Mouse (Mus musculus): Measurements from ENCODE around the gene Gm20388. TPM values are rescaled to one million over a fixed set of nuclear protein-coding genes. Genes with fewer than 3 reads are reported as not detected.

Gene Gm20388
- polyA plus RNA-seq, 1 experiment from 2014 or later = 8.3 TPM

- DNase-seq (ENCODE audit: low spot score) (no peak), ATAC-seq (replicated peaks; ENCODE audit: low FRiP score, low TSS enrichment, low read depth) (no peak)
- Histone ChIP-seq H3K27ac (ENCODE audit: low read depth) (no peak overlapping the region), H3K27me3 (replicated peaks; ENCODE audit: control insufficient read depth, insufficient read depth, low read length) (no peaks in the 10 kb centered on the region), H3K4me2 (ENCODE audit: low read length) (no peak overlapping the region), H3K4me3 (ENCODE audit: low read depth, low read length) (no peak overlapping the region), H3K4me1 (replicated peaks; ENCODE audit: control insufficient read depth, insufficient read depth, low read length) (peaks cover 60% of the 10 kb centered on the region), H3K9me3 (ENCODE audit: control insufficient read depth, low read length) (no peaks in the 10 kb centered on the region), H3K36me3 (ENCODE audit: control insufficient read depth, insufficient read depth, low read length) (no peaks in the 10 kb centered on the region), H3K9ac (ENCODE audit: low read length) (no peak overlapping the region)
- 74% methylated on average over 8 of the region's 8 CpGs for WGBS
Observed at GRCm38 (mm10) chr8:120500701-120501261, 590.1 kb downstream of the Gm20388 start.

DNA sequence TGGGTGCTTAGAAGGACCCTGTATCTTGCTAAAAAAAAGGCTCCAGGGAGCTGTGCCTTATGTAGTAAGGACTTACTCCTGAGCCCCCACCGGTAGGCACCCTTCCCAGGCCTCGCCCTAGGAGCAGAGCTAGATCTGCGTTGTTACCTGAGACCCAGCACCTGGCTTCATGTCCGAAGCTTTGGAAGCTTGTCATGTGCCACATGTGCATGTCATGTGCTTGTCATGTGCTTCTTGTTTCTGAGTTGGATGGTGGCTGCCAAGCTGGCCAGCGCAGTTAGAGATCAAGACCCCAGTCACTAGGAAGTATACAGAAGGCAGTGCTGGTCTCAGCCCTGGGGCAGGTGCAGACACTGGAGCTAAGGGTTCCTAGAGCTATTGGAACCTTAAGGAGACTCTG lies 590.8 kb downstream of the Gm20388 start:
- no peak overlapping the region for H3K27ac ChIP-seq (ENCODE audit: low read depth)
- WGBS = 80% methylated on average over 5 of the region's 5 CpGs
- no peak overlapping the region for H3K4me3 ChIP-seq (ENCODE audit: low read depth, low read length)
- ATAC-seq (replicated peaks; ENCODE audit: low FRiP score, low TSS enrichment, low read depth) (no peak), DNase-seq (ENCODE audit: low spot score) (no peak)
- H3K9me3 ChIP-seq (ENCODE audit: control insufficient read depth, low read length) = no peaks in the 10 kb centered on the region
- H3K36me3 ChIP-seq (ENCODE audit: control insufficient read depth, insufficient read depth, low read length) = no peaks in the 10 kb centered on the region
- H3K4me1 ChIP-seq (replicated peaks; ENCODE audit: control insufficient read depth, insufficient read depth, low read length) = peaks cover 66% of the 10 kb centered on the region
- H3K9ac ChIP-seq (ENCODE audit: low read length) = no peak overlapping the region
- H3K4me2 ChIP-seq (ENCODE audit: low read length) = no peak overlapping the region
- no peaks in the 10 kb centered on the region for H3K27me3 ChIP-seq (replicated peaks; ENCODE audit: control insufficient read depth, insufficient read depth, low read length)

- Histone ChIP-seq H3K27me3 (replicated peaks; ENCODE audit: control insufficient read depth, insufficient read depth, low read length) (no peaks in the 10 kb centered on the region), H3K4me3 (ENCODE audit: low read depth, low read length) (no peak overlapping the region), H3K27ac (ENCODE audit: low read depth) (no peak overlapping the region), H3K36me3 (ENCODE audit: control insufficient read depth, insufficient read depth, low read length) (no peaks in the 10 kb centered on the region), H3K4me1 (replicated peaks; ENCODE audit: control insufficient read depth, insufficient read depth, low read length) (peaks cover 59% of the 10 kb centered on the region), H3K9ac (ENCODE audit: low read length) (no peak overlapping the region), H3K9me3 (ENCODE audit: control insufficient read depth, low read length) (no peaks in the 10 kb centered on the region), H3K4me2 (ENCODE audit: low read length) (no peak overlapping the region)
- ATAC-seq (replicated peaks; ENCODE audit: low FRiP score, low TSS enrichment, low read depth) (no peak), DNase-seq (ENCODE audit: low spot score) (no peak)
- WGBS = 55% methylated on average over 5 of the region's 5 CpGs
Observed at GRCm38 (mm10) chr8:120502428-120502827, 591.8 kb downstream of the Gm20388 start.

- no peaks in the 10 kb centered on the region for H3K27me3 ChIP-seq (replicated peaks; ENCODE audit: control insufficient read depth, insufficient read depth, low read length)
- no peak overlapping the region for H3K4me3 ChIP-seq (ENCODE audit: low read depth, low read length)
- H3K4me2 ChIP-seq (ENCODE audit: low read length) = peak overlapping the region; percentile 41
- ATAC-seq (replicated peaks; ENCODE audit: low FRiP score, low TSS enrichment, low read depth) (0 out of 2 replicates have a peak, but pooled peaks have one; percentile 10), DNase-seq (ENCODE audit: low spot score) (no peak)
- no peaks in the 10 kb centered on the region for H3K36me3 ChIP-seq (ENCODE audit: control insufficient read depth, insufficient read depth, low read length)
- no peak overlapping the region for H3K9ac ChIP-seq (ENCODE audit: low read length)
- peaks cover 54% of the 10 kb centered on the region for H3K4me1 ChIP-seq (replicated peaks; ENCODE audit: control insufficient read depth, insufficient read depth, low read length)
- H3K27ac ChIP-seq (ENCODE audit: low read depth) = no peak overlapping the region
- H3K9me3 ChIP-seq (ENCODE audit: control insufficient read depth, low read length) = no peaks in the 10 kb centered on the region
- WGBS = 13% methylated on average over 19 of the region's 20 CpGs
Observed at GRCm38 (mm10) chr8:120504251-120505081, 593.8 kb downstream of the Gm20388 start.

GRCm38 (mm10) chr8:120505082-120505511 lies 594.5 kb downstream of the Gm20388 start:
- 6% methylated on average over 19 of the region's 19 CpGs for WGBS
- no peak overlapping the region for H3K27ac ChIP-seq (ENCODE audit: low read depth)
- peak overlapping the region; percentile 41 for H3K4me2 ChIP-seq (ENCODE audit: low read length)
- peak; percentile 73 for DNase-seq (ENCODE audit: low spot score)
- no peak overlapping the region for H3K9ac ChIP-seq (ENCODE audit: low read length)
- no peak overlapping the region for H3K4me3 ChIP-seq (ENCODE audit: low read depth, low read length)
- no peak for ATAC-seq (replicated peaks; ENCODE audit: low FRiP score, low TSS enrichment, low read depth)
- H3K36me3 ChIP-seq (ENCODE audit: control insufficient read depth, insufficient read depth, low read length) = no peaks in the 10 kb centered on the region
- H3K27me3 ChIP-seq (replicated peaks; ENCODE audit: control insufficient read depth, insufficient read depth, low read length) = no peaks in the 10 kb centered on the region
- peaks cover 60% of the 10 kb centered on the region for H3K4me1 ChIP-seq (replicated peaks; ENCODE audit: control insufficient read depth, insufficient read depth, low read length)
- H3K9me3 ChIP-seq (ENCODE audit: control insufficient read depth, low read length) = no peaks in the 10 kb centered on the region

DNA sequence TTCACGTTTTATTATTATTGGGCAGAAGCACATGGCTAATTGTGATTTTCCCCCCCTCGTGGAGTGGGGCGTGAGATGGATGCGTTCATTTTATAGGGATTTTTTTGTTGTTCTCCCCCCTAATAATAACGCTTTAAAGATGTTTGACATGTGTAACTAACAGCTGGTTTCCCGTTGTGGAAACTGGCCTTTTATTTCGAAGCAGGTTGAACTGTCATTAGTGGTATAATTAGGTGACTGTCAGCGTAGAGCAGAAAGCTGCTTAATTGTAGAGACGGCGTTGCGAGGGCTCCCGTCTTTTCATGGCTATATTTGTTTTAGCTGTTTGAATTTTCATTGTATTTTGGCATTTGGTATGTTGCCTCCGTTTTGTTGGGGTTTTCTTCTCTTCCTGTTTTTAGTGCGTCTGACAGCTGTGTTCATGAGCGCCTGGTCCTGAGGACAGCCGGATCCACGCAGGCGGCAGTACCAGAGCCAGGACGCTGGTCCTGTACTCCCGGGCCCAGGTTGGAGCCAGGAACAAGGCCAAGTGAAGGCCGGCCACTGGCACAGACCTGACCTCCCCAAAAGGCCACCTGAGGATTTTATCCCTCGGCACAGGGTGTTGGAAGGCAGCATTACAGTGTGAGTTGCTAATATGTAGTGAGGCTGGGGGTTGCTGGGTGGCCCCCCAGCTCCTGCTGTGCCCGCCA lies 595.1 kb downstream of the Gm20388 start:
- H3K4me1 ChIP-seq (replicated peaks; ENCODE audit: control insufficient read depth, insufficient read depth, low read length) = peaks cover 67% of the 10 kb centered on the region
- WGBS = 33% methylated on average over 23 of the region's 23 CpGs
- H3K9me3 ChIP-seq (ENCODE audit: control insufficient read depth, low read length) = no peaks in the 10 kb centered on the region
- no peaks in the 10 kb centered on the region for H3K27me3 ChIP-seq (replicated peaks; ENCODE audit: control insufficient read depth, insufficient read depth, low read length)
- no peaks in the 10 kb centered on the region for H3K36me3 ChIP-seq (ENCODE audit: control insufficient read depth, insufficient read depth, low read length)
- H3K9ac ChIP-seq (ENCODE audit: low read length) = no peak overlapping the region
- no peak for ATAC-seq (replicated peaks; ENCODE audit: low FRiP score, low TSS enrichment, low read depth)
- H3K4me2 ChIP-seq (ENCODE audit: low read length) = peak overlapping the region; percentile 41
- no peak for DNase-seq (ENCODE audit: low spot score)
- no peak overlapping the region for H3K4me3 ChIP-seq (ENCODE audit: low read depth, low read length)
- no peak overlapping the region for H3K27ac ChIP-seq (ENCODE audit: low read depth)

DNA sequence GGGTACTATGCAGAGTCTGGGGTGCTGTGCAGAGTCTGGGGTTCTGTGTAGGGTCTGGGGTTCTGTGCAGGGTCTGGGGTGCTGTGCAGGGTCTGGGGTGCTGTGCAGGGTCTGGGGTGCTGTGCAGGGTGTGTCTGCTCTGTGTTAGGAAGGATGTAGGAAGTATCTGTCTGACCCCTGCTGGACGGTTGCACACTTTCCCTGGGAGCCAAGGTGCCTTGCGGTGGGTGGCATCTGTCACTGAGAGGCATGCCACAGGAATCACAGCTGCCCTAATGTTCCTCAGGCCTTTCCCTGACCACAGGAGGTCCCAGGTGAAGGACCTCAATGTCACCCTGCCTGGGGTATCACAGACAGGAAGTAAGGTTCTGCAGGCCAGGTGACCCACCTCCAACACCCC lies 595.9 kb downstream of the Gm20388 start:
- no peak for ATAC-seq (replicated peaks; ENCODE audit: low FRiP score, low TSS enrichment, low read depth)
- no peak overlapping the region for H3K4me2 ChIP-seq (ENCODE audit: low read length)
- no peaks in the 10 kb centered on the region for H3K9me3 ChIP-seq (ENCODE audit: control insufficient read depth, low read length)
- no peaks in the 10 kb centered on the region for H3K27me3 ChIP-seq (replicated peaks; ENCODE audit: control insufficient read depth, insufficient read depth, low read length)
- 65% methylated on average over 2 of the region's 2 CpGs for WGBS
- no peak overlapping the region for H3K4me3 ChIP-seq (ENCODE audit: low read depth, low read length)
- DNase-seq (ENCODE audit: low spot score) = no peak
- peaks cover 75% of the 10 kb centered on the region for H3K4me1 ChIP-seq (replicated peaks; ENCODE audit: control insufficient read depth, insufficient read depth, low read length)
- no peak overlapping the region for H3K27ac ChIP-seq (ENCODE audit: low read depth)
- no peak overlapping the region for H3K9ac ChIP-seq (ENCODE audit: low read length)
- no peaks in the 10 kb centered on the region for H3K36me3 ChIP-seq (ENCODE audit: control insufficient read depth, insufficient read depth, low read length)

DNA sequence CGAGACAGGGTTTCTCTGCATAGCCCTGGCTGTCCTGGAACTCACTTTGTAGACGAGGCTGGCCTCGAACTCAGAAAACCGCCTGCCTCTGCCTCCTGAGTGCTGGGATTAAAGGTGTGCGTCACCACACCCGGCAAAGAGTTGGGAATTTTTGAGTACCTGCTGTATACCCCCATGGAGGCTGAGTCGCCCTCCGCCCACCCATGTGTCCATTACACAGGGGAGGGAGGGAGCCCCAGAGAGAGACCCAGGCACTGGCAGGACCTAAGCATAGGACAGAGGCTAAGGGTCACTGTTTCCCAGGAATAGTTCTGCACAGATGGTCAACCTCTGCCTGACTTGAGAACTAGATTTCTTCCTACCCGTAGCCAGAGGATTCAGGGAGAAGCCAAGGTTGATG lies 596.6 kb downstream of the Gm20388 start:
- Histone ChIP-seq H3K27ac (ENCODE audit: low read depth) (no peak overlapping the region), H3K36me3 (ENCODE audit: control insufficient read depth, insufficient read depth, low read length) (no peaks in the 10 kb centered on the region), H3K4me1 (replicated peaks; ENCODE audit: control insufficient read depth, insufficient read depth, low read length) (peaks cover 78% of the 10 kb centered on the region), H3K9me3 (ENCODE audit: control insufficient read depth, low read length) (no peaks in the 10 kb centered on the region), H3K27me3 (replicated peaks; ENCODE audit: control insufficient read depth, insufficient read depth, low read length) (no peaks in the 10 kb centered on the region), H3K9ac (ENCODE audit: low read length) (no peak overlapping the region), H3K4me2 (ENCODE audit: low read length) (no peak overlapping the region), H3K4me3 (ENCODE audit: low read depth, low read length) (no peak overlapping the region)
- no peak for DNase-seq (ENCODE audit: low spot score)
- no peak for ATAC-seq (replicated peaks; ENCODE audit: low FRiP score, low TSS enrichment, low read depth)
- 89% methylated on average over 9 of the region's 9 CpGs for WGBS
